Mouse (Mus musculus): ENCODE data around the gene Clec12b. TPM values are rescaled to one million over a fixed set of nuclear protein-coding genes. Genes with fewer than 3 reads are reported as not detected.
A peak's percentile ranks its signal among the peaks of the same experiment; 100 is the strongest.

Gene Clec12b
- 0.21 and 0.41 TPM in 2 replicates for polyA plus RNA-seq (2015; fragmentation: Nextera tagmentation; extraction: Ambion mirVana)

DNA sequence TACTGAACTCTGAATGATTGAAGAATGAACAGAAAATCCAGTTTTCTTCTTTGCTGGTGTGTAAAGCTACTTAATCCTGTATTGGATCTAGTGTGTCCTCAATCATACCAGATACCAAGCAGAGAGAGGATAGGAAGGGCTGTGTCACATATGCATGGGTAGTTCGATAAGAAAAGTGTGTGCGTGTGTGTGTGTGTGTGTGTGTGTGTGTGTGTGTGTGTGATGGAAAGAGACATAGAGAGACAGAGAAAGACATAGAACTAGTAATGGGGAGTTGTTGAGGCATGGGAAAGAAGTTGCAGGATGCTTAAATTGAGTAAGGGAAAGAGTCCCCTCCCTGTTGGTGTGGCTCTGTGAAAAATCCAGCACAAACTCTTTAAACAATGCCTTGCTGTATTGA, at the start of gene Clec12b:
Gene Clec12b, minus strand, starts transcription at position 101 of the 400 bp plus-strand sequence.
- Histone ChIP-seq H3K9me3 (no peaks in the 10 kb centered on the region), H3K27me3 (no peaks in the 10 kb centered on the region), H3K36me3 (no peaks in the 10 kb centered on the region), H3K27ac (no peak within 1 kb of the TSS), H3K9ac (no peak within 1 kb of the TSS), H3K4me2 (no peak within 1 kb of the TSS), H3K4me1 (replicated peaks) (0 out of 2 replicates have a peak, but pooled peaks cover 8% of the 10 kb centered on the region), H3K4me3 (no peak within 1 kb of the TSS)
- WGBS = 55% methylated on average over 2 of the region's 2 CpGs
- no peak for ATAC-seq (ENCODE audit: low FRiP score)

DNA sequence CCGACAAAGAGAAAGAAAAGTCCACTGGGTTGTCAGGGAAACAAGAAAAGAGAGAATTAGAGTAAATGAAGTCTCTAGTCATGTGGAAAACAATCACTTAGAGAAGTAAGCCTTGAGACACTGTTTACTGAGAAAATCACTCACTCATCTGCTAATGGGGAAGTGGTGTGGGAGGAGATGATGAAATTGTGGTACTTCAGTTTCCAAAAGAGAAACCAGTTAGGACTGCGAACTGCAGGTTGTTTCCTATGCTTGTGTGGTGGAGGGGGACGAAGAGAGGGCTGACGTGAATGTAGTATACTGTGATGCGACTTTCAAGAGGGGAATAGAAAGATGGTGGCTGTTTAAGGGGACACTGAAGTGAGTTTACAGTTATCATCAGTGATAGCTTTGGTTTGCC, 48.6 kb upstream of the Clec12b start:
- Histone ChIP-seq H3K27me3 (no peaks in the 10 kb centered on the region), H3K4me1 (replicated peaks) (no peaks in the 10 kb centered on the region), H3K4me2 (no peak overlapping the region), H3K4me3 (no peak overlapping the region), H3K27ac (no peak overlapping the region), H3K9ac (no peak overlapping the region), H3K9me3 (no peaks in the 10 kb centered on the region), H3K36me3 (no peaks in the 10 kb centered on the region)
- WGBS = 59% methylated on average over 5 of the region's 5 CpGs
- ATAC-seq (ENCODE audit: low FRiP score) = no peak

DNA sequence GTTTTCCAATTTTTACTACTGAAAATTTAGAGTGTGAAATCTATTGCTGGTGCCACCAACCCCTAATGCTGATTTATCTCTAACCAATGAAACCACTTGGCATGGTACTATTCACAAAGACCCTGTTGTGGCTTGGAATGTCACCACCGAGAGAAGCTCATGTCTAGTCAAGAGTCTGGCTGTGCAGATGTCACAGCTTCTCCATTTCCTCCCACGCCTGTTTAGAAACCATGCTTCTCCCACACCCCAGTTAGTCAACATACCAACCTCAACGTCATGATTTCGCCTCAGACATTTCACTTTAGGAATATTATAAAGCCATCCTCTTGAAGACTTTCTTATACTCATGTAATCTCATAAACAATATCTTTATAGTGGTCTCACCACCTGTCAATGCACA, 41.6 kb upstream of the Clec12b start:
- Histone ChIP-seq H3K27ac (no peak overlapping the region), H3K36me3 (no peaks in the 10 kb centered on the region), H3K27me3 (no peaks in the 10 kb centered on the region), H3K4me2 (no peak overlapping the region), H3K4me1 (replicated peaks) (peaks cover 11% of the 10 kb centered on the region), H3K9ac (no peak overlapping the region), H3K9me3 (no peaks in the 10 kb centered on the region), H3K4me3 (no peak overlapping the region)
- WGBS = 85% methylated on average over 4 of the region's 4 CpGs
- no peak for ATAC-seq (ENCODE audit: low FRiP score)

DNA sequence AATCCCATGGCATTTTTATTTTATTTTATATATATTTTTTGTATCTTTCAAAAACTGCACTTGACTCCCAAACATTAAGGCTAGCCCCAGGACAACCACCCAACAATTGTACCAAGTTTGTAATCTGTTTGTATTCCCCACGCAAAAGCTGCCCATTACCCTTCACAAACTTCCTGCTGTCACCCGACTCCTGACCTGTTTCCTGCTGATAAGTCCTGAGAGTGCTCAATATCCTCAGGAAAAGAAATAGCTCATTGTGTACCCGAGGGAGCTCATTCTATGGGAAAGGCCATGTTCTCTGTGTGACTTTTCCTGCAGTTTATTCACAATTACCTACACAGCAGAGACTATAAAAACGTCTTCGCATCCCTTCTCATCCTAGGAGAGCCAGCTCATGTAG, 40.1 kb upstream of the Clec12b start:
- ATAC-seq (ENCODE audit: low FRiP score) = no peak
- Histone ChIP-seq H3K4me1 (replicated peaks) (peaks cover 11% of the 10 kb centered on the region), H3K27ac (no peak overlapping the region), H3K4me2 (no peak overlapping the region), H3K36me3 (no peaks in the 10 kb centered on the region), H3K4me3 (no peak overlapping the region), H3K9ac (no peak overlapping the region), H3K27me3 (no peaks in the 10 kb centered on the region), H3K9me3 (no peaks in the 10 kb centered on the region)
- 58% methylated on average over 5 of the region's 5 CpGs for WGBS

DNA sequence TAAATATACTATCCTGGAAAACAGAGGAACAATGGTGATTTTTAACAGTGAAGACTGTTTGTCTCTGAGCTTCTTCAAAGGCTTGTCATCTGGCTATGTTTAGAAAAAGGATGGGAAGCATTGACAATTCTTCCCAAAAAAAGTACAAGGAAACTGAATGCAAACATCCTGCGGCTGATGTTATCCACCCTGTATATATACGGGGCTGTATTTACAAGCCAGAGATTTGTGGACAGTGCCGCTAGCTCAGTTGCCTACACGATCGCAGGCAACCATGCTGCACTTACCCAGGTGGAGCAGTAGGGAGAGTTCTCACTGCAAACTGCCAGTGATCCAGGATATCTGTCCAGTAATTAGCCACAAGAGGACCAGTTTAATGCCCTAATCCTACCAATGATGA, 39.5 kb upstream of the Clec12b start:
- H3K9ac ChIP-seq = no peak overlapping the region
- H3K36me3 ChIP-seq = no peaks in the 10 kb centered on the region
- H3K4me3 ChIP-seq = no peak overlapping the region
- H3K4me1 ChIP-seq (replicated peaks) = peaks cover 11% of the 10 kb centered on the region
- H3K4me2 ChIP-seq = no peak overlapping the region
- no peaks in the 10 kb centered on the region for H3K27me3 ChIP-seq
- H3K9me3 ChIP-seq = no peaks in the 10 kb centered on the region
- 81% methylated on average over 5 of the region's 5 CpGs for WGBS
- H3K27ac ChIP-seq = no peak overlapping the region
- no peak for ATAC-seq (ENCODE audit: low FRiP score)

DNA sequence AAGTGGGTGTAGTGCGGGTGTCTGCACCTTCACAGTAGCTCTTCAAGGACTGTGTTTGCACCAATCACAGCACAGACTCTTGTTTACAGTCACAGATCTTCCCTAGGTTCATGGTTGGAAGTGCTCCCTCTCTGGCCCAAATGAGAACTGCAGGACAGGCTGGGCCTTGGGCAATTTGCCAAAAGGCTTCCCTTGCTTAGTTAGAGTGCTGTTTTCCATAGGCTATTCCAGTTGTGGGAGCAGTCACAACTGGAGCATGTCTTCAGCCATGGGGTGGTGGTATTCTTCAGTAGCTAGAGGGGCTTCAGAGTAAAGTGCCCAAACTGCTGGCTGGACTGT, 38.0 kb upstream of the Clec12b start:
- peaks cover 11% of the 10 kb centered on the region for H3K4me1 ChIP-seq (replicated peaks)
- H3K27me3 ChIP-seq = no peaks in the 10 kb centered on the region
- peak; percentile 91 for ATAC-seq (ENCODE audit: low FRiP score)
- no peak overlapping the region for H3K27ac ChIP-seq
- H3K36me3 ChIP-seq = no peaks in the 10 kb centered on the region
- H3K4me2 ChIP-seq = no peak overlapping the region
- 14% methylated on average over 1 of the region's 1 CpGs for WGBS
- no peak overlapping the region for H3K9ac ChIP-seq
- H3K4me3 ChIP-seq = no peak overlapping the region
- no peaks in the 10 kb centered on the region for H3K9me3 ChIP-seq

DNA sequence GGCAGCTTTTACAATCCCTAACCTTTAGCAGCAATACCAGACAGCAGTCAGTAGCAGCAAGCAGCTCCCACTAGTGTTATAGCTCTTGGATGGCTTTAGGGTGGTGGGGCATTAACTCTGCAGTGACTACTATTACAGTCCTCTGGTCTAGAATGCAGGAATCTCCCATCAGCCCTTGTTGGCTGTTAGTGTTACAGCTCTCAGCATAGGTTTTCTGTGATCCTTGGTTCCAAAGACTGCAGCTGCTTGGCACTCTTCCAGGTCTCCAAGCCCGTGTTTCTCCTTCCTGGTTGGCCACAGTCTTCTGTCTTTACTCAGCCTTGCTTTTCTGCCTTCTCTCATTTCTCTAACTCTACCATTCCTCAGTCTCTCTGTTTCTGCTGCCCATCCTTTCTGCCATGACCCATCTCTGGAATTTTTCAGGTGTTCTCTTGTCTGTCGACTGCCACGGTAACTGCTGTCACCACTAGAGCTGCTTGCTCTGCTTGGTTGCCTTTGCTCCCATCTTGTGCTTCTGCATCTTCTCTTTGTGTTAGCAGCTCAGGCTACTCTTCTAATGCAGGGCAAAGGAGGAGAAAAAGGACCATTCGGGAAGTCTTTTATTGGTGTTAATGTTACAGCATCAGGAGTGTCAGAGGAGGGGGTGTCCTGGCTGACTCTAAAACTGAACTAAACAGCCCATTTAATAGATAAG, 37.5 kb upstream of the Clec12b start:
- Histone ChIP-seq H3K4me3 (no peak overlapping the region), H3K9ac (no peak overlapping the region), H3K27me3 (no peaks in the 10 kb centered on the region), H3K27ac (peak overlapping the region; percentile 37; the same call in 1 of the 2 replicates), H3K4me1 (replicated peaks) (peaks cover 11% of the 10 kb centered on the region), H3K4me2 (no peak overlapping the region), H3K36me3 (no peaks in the 10 kb centered on the region), H3K9me3 (no peaks in the 10 kb centered on the region)
- WGBS = 64% methylated on average over 4 of the region's 4 CpGs
- peak; percentile 60 for ATAC-seq (ENCODE audit: low FRiP score)

DNA sequence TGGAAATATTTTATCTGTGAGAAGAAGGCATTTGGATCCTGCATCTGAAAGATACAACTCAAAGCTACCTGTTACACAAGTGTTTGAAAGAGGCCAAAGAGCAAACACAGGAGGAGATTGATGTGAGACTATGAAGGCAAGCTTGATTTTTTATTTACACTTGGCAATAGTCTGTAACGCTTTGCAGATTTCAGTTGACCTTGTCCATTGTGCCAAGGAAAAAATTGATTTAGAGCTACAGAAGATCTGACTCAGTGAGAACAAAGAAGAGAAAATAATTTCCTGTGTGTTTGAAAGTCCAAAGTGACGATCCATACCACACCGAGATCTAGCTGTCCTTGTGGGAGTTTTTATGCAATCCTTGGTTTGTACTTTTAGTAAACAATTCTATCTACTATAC, 36.6 kb upstream of the Clec12b start:
- H3K27ac ChIP-seq = no peak overlapping the region
- H3K36me3 ChIP-seq = no peaks in the 10 kb centered on the region
- WGBS = 85% methylated on average over 3 of the region's 3 CpGs

DNA sequence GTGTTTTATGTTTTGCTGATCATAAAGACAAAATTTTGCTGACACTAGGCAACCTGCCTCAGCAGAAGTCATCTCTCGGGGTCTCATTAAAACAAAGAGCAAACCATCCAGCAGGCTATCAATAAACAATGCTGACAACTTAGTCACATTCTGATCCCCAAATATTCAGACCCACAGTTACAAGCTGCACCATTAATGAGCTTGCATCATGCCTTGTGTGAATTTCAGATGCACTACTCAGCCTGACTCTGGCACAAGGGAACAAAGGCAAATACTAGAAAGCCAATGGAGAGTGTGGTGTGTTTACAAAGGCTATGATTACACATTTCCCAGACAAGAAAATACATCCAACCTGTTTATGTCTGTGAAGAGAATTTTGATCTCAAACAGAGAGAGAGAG, 28.5 kb upstream of the Clec12b start:
- no peak for ATAC-seq (ENCODE audit: low FRiP score)
- no peaks in the 10 kb centered on the region for H3K9me3 ChIP-seq
- H3K4me1 ChIP-seq (replicated peaks) = no peaks in the 10 kb centered on the region
- whole genome bisulfite sequencing = 71% methylated on average over 1 of the region's 1 CpGs
- no peak overlapping the region for H3K4me2 ChIP-seq
- no peaks in the 10 kb centered on the region for H3K36me3 ChIP-seq
- no peak overlapping the region for H3K27ac ChIP-seq
- H3K9ac ChIP-seq = no peak overlapping the region
- H3K27me3 ChIP-seq = no peaks in the 10 kb centered on the region
- H3K4me3 ChIP-seq = no peak overlapping the region

More for the DNA sequence above, 36.6 kb upstream of the Clec12b start:
- no peaks in the 10 kb centered on the region for H3K9me3 ChIP-seq
- H3K27me3 ChIP-seq = no peaks in the 10 kb centered on the region
- H3K4me1 ChIP-seq (replicated peaks) = peaks cover 11% of the 10 kb centered on the region
- H3K9ac ChIP-seq = no peak overlapping the region
- H3K4me2 ChIP-seq = no peak overlapping the region
- H3K4me3 ChIP-seq = no peak overlapping the region
- ATAC-seq (ENCODE audit: low FRiP score) = no peak

DNA sequence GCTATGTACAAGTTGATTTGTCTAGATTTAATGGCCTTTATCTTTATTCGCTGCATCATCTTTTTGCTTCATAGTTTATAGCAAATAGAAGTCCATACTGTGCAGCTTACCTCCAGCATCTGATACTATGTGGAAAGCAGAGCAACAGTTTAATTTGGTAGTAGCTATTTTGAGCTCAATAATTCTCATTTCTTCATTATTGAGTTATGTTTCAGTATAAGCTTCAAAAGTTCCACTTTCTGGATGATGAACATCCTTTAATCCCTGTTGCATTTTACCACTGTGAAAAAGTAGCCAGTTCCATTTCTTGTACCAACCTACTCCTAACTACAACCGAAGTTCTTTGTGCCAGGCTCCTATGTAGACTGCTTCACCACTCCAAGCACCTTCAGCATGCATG, 22.9 kb upstream of the Clec12b start, which contains the start of gene Clec9a:
Gene Clec9a, plus strand, starts transcription at position 301 of the 400 bp plus-strand sequence.
- Histone ChIP-seq H3K4me3 (no peak within 1 kb of the TSS), H3K9ac (no peak within 1 kb of the TSS)
- 88% methylated on average over 2 of the region's 2 CpGs for WGBS

DNA sequence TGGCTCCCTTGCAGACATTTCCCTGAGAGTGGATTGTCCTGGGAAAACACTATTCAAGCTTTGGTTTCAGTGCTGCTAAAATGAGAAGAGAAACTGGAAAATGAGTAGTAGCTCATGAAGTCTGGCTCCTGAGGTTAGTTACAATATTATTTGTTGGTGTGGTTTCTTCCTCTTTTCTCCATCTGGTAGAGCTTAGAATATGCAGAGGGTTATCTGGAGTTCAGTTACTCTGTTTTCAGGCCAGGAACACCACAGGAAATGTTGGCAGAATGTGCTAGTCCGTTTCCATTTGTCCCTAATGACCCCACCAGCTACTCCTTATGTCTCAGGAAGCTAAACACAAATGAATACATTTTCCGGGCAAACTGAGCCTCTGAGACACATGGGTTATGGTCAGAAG, 21.6 kb upstream of the Clec12b start:
- Histone ChIP-seq H3K9ac (no peak overlapping the region), H3K27me3 (no peaks in the 10 kb centered on the region), H3K4me3 (no peak overlapping the region), H3K9me3 (no peaks in the 10 kb centered on the region), H3K4me2 (no peak overlapping the region), H3K27ac (no peak overlapping the region), H3K4me1 (replicated peaks) (no peaks in the 10 kb centered on the region), H3K36me3 (no peaks in the 10 kb centered on the region)
- no peak for ATAC-seq (ENCODE audit: low FRiP score)
- WGBS = 66% methylated on average over 2 of the region's 2 CpGs

More for the DNA sequence above, 22.9 kb upstream of the Clec12b start, which contains the start of gene Clec9a:
- Histone ChIP-seq H3K36me3 (no peaks in the 10 kb centered on the region), H3K4me2 (no peak within 1 kb of the TSS), H3K9me3 (no peaks in the 10 kb centered on the region), H3K27ac (no peak within 1 kb of the TSS), H3K27me3 (no peaks in the 10 kb centered on the region), H3K4me1 (replicated peaks) (no peaks in the 10 kb centered on the region)
- no peak for ATAC-seq (ENCODE audit: low FRiP score)

DNA sequence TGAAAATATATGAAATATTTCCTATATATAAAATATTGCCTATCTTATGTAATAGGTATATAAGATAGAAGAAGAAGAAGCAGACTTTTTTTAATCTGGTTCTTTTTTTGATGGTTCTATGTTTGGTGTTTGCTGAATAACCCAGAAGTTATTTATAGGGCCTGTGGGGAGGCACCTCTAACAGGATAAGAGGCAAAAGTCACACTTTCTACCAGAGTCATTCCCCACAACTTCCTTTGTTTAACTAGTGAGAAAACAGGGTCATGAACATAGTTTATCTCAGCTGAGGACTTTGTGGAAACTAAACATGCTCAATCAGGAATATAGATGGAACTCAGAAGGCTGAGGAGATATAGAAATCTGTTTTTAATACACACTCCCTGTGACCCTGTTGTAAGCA, 20.3 kb upstream of the Clec12b start:
- Histone ChIP-seq H3K9ac (no peak overlapping the region), H3K27me3 (no peaks in the 10 kb centered on the region), H3K4me1 (replicated peaks) (no peaks in the 10 kb centered on the region), H3K9me3 (no peaks in the 10 kb centered on the region), H3K36me3 (no peaks in the 10 kb centered on the region), H3K4me3 (no peak overlapping the region), H3K4me2 (no peak overlapping the region), H3K27ac (no peak overlapping the region)
- no peak for ATAC-seq (ENCODE audit: low FRiP score)

DNA sequence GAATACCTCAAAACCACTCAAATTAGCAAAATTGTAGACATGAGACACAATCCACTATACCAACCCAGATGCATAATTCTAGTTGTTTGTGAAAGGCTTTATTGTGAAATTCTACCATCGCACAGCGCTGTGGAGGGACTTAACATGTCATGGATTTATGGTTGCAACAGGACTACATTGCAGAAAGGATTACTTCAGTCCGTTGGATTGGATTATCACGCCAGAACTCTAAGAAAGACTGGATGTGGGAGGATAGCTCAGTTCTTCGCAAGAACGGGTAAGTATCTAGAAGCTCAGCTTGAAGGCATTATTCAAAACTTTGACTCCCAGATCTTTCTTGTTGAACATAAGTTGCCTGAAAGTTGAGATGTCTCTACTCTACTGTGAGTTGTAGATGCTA, 17.7 kb upstream of the Clec12b start:
- no peak for ATAC-seq (ENCODE audit: low FRiP score)
- H3K36me3 ChIP-seq = no peaks in the 10 kb centered on the region
- WGBS = 89% methylated on average over 6 of the region's 6 CpGs
- H3K4me2 ChIP-seq = no peak overlapping the region
- H3K9me3 ChIP-seq = no peaks in the 10 kb centered on the region
- no peak overlapping the region for H3K9ac ChIP-seq
- no peaks in the 10 kb centered on the region for H3K27me3 ChIP-seq
- no peaks in the 10 kb centered on the region for H3K4me1 ChIP-seq (replicated peaks)
- no peak overlapping the region for H3K4me3 ChIP-seq
- H3K27ac ChIP-seq = no peak overlapping the region

Data from hindbrain, embryonic 13.5 days (tissue).